Mouse (Mus musculus): ENCODE results near the gene Efnb2. TPM values are rescaled to one million over a fixed set of nuclear protein-coding genes. Genes with fewer than 3 reads are reported as not detected.

The Efnb2 gene
- polyA plus RNA-seq, 1 experiment from 2014 or later, result 61.5 TPM

DNA sequence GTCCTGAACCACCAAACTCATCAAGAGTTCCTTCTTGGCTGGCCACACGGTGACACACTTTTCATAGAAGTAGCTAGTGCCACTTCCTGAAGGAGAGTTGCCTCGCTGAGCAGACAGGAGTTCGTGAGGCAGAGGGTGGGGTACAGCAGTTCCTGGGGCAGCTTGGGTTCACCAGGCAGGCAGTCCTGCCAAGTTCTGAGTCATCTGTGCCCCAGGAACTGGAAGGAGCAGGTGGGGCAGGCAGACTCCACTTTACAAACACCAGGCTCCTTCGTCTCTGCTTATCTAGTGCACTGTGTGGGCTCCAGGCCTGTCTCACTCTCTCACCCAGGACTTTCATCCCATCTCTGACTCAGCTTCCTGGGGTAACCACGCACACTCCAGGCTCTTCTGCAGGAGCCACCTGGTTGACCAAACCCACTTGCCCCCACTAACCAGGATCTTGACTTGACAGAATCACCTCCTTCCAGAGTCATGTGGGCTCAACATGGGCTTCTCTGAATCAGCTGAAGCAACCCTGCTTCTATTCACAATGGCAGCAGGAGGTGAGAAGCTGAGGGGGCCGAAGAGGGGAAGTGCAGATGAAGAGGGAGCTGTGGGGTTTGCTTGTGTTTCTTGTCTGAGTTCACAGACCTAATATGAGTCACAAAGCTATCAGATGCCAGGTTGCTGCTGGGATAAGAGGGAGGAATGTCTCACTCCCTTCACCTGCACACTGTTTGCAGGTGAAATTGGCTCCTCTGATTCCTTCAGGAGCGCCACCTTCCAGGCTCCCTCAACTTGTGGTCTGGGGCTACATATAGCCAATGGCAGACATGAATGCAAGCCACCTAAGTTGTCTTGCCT is 58.2 kb downstream of the Efnb2 start:
- 74% methylated on average over 7 of the region's 7 CpGs for WGBS
- H3K27ac ChIP-seq, result no peak overlapping the region
- peaks cover 3% of the 10 kb centered on the region; the same call in 1 of the 2 replicates for H3K27me3 ChIP-seq
- no peaks in the 10 kb centered on the region for H3K36me3 ChIP-seq
- no peaks in the 10 kb centered on the region for H3K9me3 ChIP-seq (replicated peaks)
- H3K4me1 ChIP-seq, result peaks cover 5% of the 10 kb centered on the region
- H3K4me3 ChIP-seq, result no peak overlapping the region
- ATAC-seq (ENCODE audit: low FRiP score), result no peak
- no peak overlapping the region for H3K9ac ChIP-seq
- no peak overlapping the region for H3K4me2 ChIP-seq (replicated peaks)

DNA sequence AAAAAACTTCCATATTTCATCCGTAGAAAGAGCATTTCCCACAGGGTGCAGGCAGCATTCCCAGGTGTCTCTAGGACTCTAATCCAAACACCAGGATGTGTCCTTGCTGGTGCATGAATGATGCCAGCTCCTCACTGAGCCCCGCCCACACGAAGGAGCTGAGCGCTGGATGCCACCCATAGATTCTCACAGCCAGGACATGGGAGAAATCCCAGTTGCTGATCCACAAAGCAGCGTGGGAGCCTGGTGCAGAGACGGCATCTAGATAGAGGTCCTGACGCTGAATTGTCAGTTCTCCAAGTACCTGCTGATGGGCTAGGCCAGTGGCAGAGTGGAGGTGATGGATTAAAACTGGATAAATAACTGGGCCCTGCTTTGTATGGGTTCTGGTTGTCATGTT is 61.1 kb downstream of the Efnb2 start:
- Histone ChIP-seq H3K4me3 (no peak overlapping the region), H3K27me3 (peaks cover 3% of the 10 kb centered on the region; the same call in 1 of the 2 replicates), H3K9ac (no peak overlapping the region), H3K4me2 (replicated peaks) (no peak overlapping the region), H3K36me3 (no peaks in the 10 kb centered on the region), H3K27ac (no peak overlapping the region), H3K4me1 (peaks cover 17% of the 10 kb centered on the region), H3K9me3 (replicated peaks) (no peaks in the 10 kb centered on the region)
- no peak for ATAC-seq (ENCODE audit: low FRiP score)
- 86% methylated on average over 7 of the region's 7 CpGs for WGBS

DNA sequence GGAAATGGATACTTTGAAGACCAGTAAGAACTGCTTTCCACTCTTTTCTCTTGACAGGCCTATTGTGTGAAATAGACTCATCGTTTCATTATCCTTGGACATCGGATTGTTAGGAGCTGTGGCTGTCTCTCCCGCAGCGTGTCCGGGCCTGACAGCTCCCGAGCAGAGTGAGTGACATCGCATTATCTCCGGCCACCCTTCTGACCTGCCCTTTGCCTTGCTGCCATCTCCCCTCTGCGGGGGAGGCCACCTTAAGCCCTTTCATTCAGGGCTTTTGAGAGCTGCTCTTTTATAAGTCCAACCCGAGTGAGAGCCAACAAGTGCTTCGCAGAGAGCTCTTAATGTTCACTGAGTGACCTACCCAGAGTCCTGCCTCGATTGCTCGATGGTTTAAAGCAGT is 63.6 kb downstream of the Efnb2 start:
- no peak for ATAC-seq (ENCODE audit: low FRiP score)
- peaks cover 17% of the 10 kb centered on the region for H3K4me1 ChIP-seq
- no peak overlapping the region for H3K4me3 ChIP-seq
- no peak overlapping the region for H3K4me2 ChIP-seq (replicated peaks)
- H3K27ac ChIP-seq, result no peak overlapping the region
- H3K27me3 ChIP-seq, result no peaks in the 10 kb centered on the region; the same call in 1 of the 2 replicates
- 12% methylated on average over 13 of the region's 13 CpGs for WGBS
- no peak overlapping the region for H3K9ac ChIP-seq
- H3K36me3 ChIP-seq, result no peaks in the 10 kb centered on the region
- no peaks in the 10 kb centered on the region for H3K9me3 ChIP-seq (replicated peaks)

DNA sequence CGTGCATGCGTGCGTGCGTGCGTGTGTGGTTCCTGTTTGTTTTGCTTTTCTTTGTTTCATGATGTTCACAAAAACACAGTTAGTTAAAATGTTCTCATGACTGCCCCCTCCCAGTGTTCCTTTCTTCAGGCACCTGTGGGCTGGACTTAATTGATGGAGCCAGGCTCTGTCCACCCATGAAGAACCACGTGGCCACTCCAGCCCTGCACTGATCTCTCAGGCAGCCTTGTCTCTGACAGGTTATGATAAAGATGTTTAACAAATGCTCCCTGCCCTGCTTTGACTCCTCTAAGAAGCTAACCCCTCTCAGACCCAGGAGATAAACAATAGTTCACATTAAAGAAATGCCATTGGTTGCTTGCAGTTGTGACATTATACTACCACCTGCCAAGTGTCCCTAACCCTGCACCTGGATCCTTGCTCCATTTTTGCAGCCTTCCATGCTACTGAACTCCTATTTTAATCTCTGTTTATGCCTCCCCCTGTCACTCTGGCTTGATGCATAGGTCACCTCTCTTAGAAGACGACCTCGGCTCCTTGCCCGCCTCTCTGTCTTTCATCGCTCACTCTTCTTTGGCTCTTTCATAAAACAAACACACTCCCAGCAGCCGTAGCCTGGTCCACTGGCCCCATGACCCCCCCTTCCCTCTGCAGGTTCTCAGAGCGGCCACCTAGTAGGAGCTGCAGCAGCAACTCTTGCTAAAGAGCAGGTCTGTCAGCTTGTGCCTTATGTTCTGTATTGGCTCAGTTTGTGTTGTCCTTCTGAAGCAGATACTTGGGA is 65.0 kb downstream of the Efnb2 start:
- H3K27me3 ChIP-seq, result no peaks in the 10 kb centered on the region; the same call in 1 of the 2 replicates
- H3K4me2 ChIP-seq (replicated peaks), result no peak overlapping the region
- H3K9ac ChIP-seq, result no peak overlapping the region
- peaks cover 17% of the 10 kb centered on the region for H3K4me1 ChIP-seq
- 39% methylated on average over 12 of the region's 12 CpGs for WGBS
- no peaks in the 10 kb centered on the region for H3K36me3 ChIP-seq
- no peak for ATAC-seq (ENCODE audit: low FRiP score)
- H3K27ac ChIP-seq, result peak overlapping the region; percentile 7; the same call in 1 of the 2 replicates
- H3K9me3 ChIP-seq (replicated peaks), result no peaks in the 10 kb centered on the region
- no peak overlapping the region for H3K4me3 ChIP-seq

DNA sequence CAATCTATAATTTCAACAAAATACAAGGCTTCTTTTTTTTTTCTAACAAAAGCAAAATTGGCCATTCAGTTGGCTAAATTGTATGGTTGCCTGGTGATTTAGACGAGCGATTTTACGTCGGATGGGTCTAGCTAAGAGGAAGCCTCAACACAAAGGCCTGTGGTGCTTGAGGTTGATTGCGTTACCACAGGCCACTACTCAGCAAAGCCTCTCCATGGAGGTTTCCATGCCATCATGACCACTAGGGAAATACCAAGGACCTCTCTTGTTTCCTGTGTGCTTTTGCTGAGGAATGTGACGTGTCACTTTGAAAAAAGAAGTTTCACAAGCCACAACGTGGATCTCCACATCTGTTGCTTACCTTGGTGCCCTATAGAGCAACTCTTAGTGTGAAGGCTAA is 67.2 kb downstream of the Efnb2 start:
- Histone ChIP-seq H3K4me3 (no peak overlapping the region), H3K4me1 (peaks cover 17% of the 10 kb centered on the region), H3K36me3 (no peaks in the 10 kb centered on the region), H3K27ac (no peak overlapping the region), H3K27me3 (no peaks in the 10 kb centered on the region; the same call in 1 of the 2 replicates), H3K4me2 (replicated peaks) (no peak overlapping the region), H3K9me3 (replicated peaks) (no peaks in the 10 kb centered on the region), H3K9ac (no peak overlapping the region)
- WGBS, result 90% methylated on average over 7 of the region's 7 CpGs
- ATAC-seq (ENCODE audit: low FRiP score), result no peak

DNA sequence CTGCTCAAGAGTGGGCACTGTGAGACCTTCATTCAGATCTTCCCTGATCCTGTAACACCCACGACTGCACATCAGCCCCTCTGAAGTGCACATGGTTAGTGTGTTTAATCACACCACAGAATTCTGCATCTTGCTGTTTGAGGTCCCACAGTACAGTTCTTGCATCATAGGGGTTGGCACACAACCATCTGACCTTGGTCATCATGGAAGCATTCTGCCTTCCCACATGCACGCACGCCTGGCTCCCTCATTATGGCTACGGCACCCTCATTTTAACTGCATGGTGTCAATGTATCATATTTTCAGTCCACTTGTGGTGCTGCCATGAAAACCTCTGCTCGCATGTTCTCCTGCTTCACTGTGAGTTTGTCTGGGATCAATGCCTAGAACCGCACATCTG is 67.7 kb downstream of the Efnb2 start:
- 94% methylated on average over 6 of the region's 6 CpGs for WGBS

DNA sequence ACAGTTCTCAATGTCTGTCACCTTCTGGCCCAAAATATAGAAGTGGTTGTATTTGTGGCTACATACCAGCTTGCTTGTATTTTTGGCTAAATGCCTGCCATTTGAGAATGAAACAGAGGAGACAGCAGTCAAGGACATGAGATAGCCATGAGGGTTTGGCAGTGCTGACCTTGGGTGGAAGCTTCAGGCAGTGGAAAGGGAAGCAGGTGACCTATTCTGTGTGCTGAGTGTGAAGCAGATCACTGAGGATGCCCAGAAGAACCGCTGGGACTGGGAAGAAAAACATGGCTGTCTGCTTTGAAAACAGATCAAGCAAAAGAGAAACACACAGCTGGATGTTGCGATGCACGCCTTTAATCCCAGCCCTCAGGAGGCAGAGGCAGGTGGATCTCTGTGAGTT is 68.7 kb downstream of the Efnb2 start:
- no peak overlapping the region for H3K4me3 ChIP-seq
- no peak overlapping the region for H3K9ac ChIP-seq
- no peak for ATAC-seq (ENCODE audit: low FRiP score)
- H3K36me3 ChIP-seq, result no peaks in the 10 kb centered on the region
- H3K27ac ChIP-seq, result no peak overlapping the region
- H3K9me3 ChIP-seq (replicated peaks), result no peaks in the 10 kb centered on the region
- 90% methylated on average over 3 of the region's 3 CpGs for WGBS
- H3K4me2 ChIP-seq (replicated peaks), result no peak overlapping the region
- no peaks in the 10 kb centered on the region for H3K27me3 ChIP-seq
- peaks cover 7% of the 10 kb centered on the region; the same call in 1 of the 2 replicates for H3K4me1 ChIP-seq

More for the DNA sequence above, 67.7 kb downstream of the Efnb2 start:
- Histone ChIP-seq H3K9me3 (replicated peaks) (no peaks in the 10 kb centered on the region), H3K4me2 (replicated peaks) (no peak overlapping the region), H3K4me3 (no peak overlapping the region), H3K27me3 (no peaks in the 10 kb centered on the region), H3K9ac (no peak overlapping the region), H3K27ac (no peak overlapping the region), H3K36me3 (no peaks in the 10 kb centered on the region), H3K4me1 (peaks cover 17% of the 10 kb centered on the region)
- ATAC-seq (ENCODE audit: low FRiP score), result no peak

DNA sequence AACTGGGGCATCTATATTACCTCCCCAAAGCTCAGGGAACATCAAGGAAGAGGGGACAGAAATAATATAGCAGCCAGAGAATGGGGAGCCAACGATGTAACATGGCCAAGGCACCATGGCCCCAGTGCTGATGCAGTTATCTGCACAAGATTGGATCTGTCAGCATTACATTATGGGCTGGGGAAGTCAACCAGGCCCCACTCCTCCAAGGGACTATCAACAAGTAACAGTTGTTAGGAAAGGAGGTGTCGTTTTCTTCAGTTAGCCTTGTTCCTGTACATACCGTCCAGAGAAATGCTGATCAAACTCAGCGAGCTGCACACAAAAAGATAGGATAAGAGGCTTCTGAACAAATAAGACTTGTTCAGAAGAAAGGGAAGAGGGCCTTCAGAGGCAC is 77.1 kb downstream of the Efnb2 start:
- 0 out of 2 replicates have a peak, but pooled peaks cover 6% of the 10 kb centered on the region for H3K27me3 ChIP-seq

DNA sequence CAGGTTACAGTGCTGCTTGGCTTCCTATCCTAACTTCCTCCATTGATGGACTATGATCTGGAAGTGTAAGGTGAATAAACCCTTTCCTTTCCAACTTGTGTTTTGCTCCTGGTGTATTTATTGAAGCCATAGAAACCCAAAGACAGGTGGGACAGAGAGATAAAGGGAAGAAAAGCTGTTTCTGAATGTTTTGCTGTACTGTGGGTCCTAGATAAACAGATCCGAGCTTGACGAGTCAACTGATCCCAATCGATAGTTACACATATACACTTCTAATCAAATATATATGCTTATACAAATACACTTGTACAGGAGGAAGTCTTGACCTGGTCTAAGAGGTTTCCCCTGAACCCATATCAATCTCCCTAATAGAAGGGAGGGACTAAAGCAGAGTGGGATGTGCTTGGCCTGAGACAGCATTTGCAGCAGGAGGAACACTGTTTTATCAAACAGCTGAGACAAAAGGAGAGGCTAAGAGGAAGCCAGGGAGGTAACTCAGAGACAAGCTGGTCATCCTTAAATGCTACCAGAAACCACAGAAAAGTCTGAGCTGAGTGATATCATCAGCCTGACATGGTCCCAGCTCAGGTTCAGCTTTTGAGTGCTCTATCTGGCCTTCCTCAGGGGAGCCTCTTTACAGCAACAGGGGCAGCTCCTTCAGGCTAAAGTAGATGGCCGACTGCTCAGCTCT is 77.6 kb downstream of the Efnb2 start:
- no peaks in the 10 kb centered on the region for H3K36me3 ChIP-seq
- H3K9me3 ChIP-seq (replicated peaks), result no peaks in the 10 kb centered on the region
- no peak overlapping the region for H3K4me3 ChIP-seq
- H3K27me3 ChIP-seq, result 0 out of 2 replicates have a peak, but pooled peaks cover 6% of the 10 kb centered on the region
- no peak overlapping the region for H3K4me2 ChIP-seq (replicated peaks)
- no peak overlapping the region for H3K27ac ChIP-seq
- 92% methylated on average over 4 of the region's 4 CpGs for WGBS
- H3K4me1 ChIP-seq, result no peaks in the 10 kb centered on the region
- no peak overlapping the region for H3K9ac ChIP-seq
- no peak for ATAC-seq (ENCODE audit: low FRiP score)

More for the DNA sequence above, 77.1 kb downstream of the Efnb2 start:
- 85% methylated on average over 4 of the region's 4 CpGs for WGBS
- no peak for ATAC-seq (ENCODE audit: low FRiP score)
- H3K4me1 ChIP-seq, result no peaks in the 10 kb centered on the region
- no peak overlapping the region for H3K4me3 ChIP-seq
- H3K27ac ChIP-seq, result no peak overlapping the region
- H3K4me2 ChIP-seq (replicated peaks), result no peak overlapping the region
- H3K36me3 ChIP-seq, result no peaks in the 10 kb centered on the region
- H3K9ac ChIP-seq, result no peak overlapping the region
- H3K9me3 ChIP-seq (replicated peaks), result no peaks in the 10 kb centered on the region

DNA sequence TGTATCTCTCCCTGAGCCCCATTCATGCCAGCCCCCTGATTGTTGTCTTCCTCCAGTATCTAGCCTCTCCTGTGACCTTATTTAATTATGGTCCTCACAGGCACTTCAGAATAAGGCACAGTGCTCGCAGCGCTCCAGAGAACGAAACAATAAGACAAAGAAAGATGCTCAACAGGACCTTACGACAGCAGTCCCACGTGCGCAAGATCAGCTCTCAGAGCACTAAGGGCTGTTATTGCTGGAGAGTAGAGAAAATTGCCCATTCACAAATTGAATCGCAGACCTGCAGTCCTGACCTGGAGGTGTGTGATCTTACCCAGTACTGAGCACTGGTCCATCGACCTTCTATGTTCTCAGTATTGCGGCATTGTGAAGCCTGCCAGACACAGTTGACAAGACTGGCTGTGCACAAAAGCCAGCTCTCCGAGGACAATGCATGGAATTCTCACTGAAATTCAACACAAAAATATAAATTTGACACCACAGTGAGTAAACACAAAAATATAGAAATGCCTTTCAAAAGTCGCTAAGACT is 83.2 kb downstream of the Efnb2 start:
- peak; percentile 3; the same call in 1 of the 2 replicates for ATAC-seq (ENCODE audit: low FRiP score)
- WGBS, result 36% methylated on average over 11 of the region's 11 CpGs
- no peak overlapping the region for H3K4me2 ChIP-seq (replicated peaks)

DNA sequence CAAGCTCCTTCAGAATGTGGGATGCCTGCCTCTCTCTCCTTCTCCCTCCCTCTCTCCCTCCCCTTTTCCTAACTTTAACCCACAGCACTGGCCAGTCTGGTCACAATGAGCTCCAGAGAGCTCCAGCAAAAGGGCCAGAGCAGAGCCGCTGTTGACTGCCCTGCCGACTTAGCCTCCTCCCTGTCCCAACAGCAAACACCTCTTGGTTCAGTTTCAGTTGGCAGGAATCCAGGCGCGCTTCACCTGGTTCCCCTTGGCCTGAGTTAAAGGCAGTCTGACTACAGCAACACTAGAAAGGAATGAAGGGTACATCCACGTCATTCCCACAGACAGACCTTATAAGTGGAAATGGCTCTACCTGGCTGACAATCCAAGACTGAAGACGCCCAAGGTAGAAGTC is 84.2 kb downstream of the Efnb2 start:
- H3K4me2 ChIP-seq (replicated peaks), result no peak overlapping the region
- H3K4me1 ChIP-seq, result peaks cover 35% of the 10 kb centered on the region
- no peaks in the 10 kb centered on the region for H3K27me3 ChIP-seq
- H3K9me3 ChIP-seq (replicated peaks), result no peaks in the 10 kb centered on the region
- ATAC-seq (ENCODE audit: low FRiP score), result no peak
- no peak overlapping the region for H3K4me3 ChIP-seq
- 91% methylated on average over 6 of the region's 6 CpGs for WGBS
- H3K9ac ChIP-seq, result no peak overlapping the region
- no peak overlapping the region for H3K27ac ChIP-seq
- H3K36me3 ChIP-seq, result no peaks in the 10 kb centered on the region

More for the DNA sequence above, 83.2 kb downstream of the Efnb2 start:
- no peak overlapping the region for H3K9ac ChIP-seq
- no peak overlapping the region for H3K4me3 ChIP-seq
- H3K27ac ChIP-seq, result no peak overlapping the region
- no peaks in the 10 kb centered on the region for H3K36me3 ChIP-seq
- no peaks in the 10 kb centered on the region for H3K27me3 ChIP-seq
- H3K9me3 ChIP-seq (replicated peaks), result no peaks in the 10 kb centered on the region
- H3K4me1 ChIP-seq, result peaks cover 30% of the 10 kb centered on the region

DNA sequence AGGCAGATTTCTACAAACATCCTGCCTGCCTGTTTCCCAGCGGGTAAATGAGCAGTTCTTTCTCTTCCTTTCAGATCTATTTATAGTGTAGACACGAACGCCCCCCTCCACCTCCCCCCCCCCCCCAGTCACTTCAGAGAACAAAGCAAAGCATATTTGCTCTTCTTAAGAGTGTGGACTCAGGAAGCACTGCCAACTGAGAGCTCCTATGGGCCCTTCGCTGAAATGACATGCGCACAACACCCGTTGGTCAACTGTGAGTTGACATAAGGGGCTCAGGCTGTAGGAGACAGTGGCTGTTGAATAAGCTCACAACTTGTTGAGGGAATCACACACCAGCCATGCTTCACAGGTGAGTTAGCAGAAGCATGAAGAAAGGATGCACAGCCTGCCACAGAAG is 84.8 kb downstream of the Efnb2 start:
- Histone ChIP-seq H3K27me3 (no peaks in the 10 kb centered on the region), H3K4me3 (no peak overlapping the region), H3K36me3 (no peaks in the 10 kb centered on the region), H3K9ac (no peak overlapping the region), H3K9me3 (replicated peaks) (no peaks in the 10 kb centered on the region), H3K27ac (no peak overlapping the region), H3K4me1 (peaks cover 35% of the 10 kb centered on the region), H3K4me2 (replicated peaks) (no peak overlapping the region)
- WGBS, result 40% methylated on average over 6 of the region's 6 CpGs
- ATAC-seq (ENCODE audit: low FRiP score), result no peak

Data from hindbrain, embryonic 12.5 days (tissue).